Mouse (Mus musculus): Measurements from ENCODE around the gene Gm20388. TPM values are rescaled to one million over a fixed set of nuclear protein-coding genes. Genes with fewer than 3 reads are reported as not detected.
A peak's percentile ranks its signal among the peaks of the same experiment; 100 is the strongest.

Gene Gm20388
- polyA plus RNA-seq, 1 experiment from 2014 or later = not detected

GRCm38 (mm10) chr8:123131041-123131440 lies 3220.4 kb downstream of the Gm20388 start:
- TF ChIP-seq CTCF (IDR thresholded peaks at IDR 0.05; ENCODE audit: low read depth) (no peak), EP300 (optimal IDR thresholded peaks at IDR 0.05) (no peak)
- H3K9ac ChIP-seq (ENCODE audit: low read length) = no peak overlapping the region
- H3K36me3 ChIP-seq (ENCODE audit: control insufficient read depth, insufficient read depth, low read length) = no peaks in the 10 kb centered on the region
- H3K9me3 ChIP-seq (ENCODE audit: control insufficient read depth, low read length) = no peaks in the 10 kb centered on the region
- no peak overlapping the region for H3K27ac ChIP-seq (replicated peaks)
- no peak for ATAC-seq (ENCODE audit: low FRiP score, low TSS enrichment)
- 58% methylated on average over 9 of the region's 9 CpGs for WGBS
- no peak overlapping the region for H3K4me3 ChIP-seq (ENCODE audit: low read depth, low read length)
- H3K4me2 ChIP-seq (replicated peaks; ENCODE audit: low read depth) = no peak overlapping the region
- no peaks in the 10 kb centered on the region; the same call in none of the 2 replicates for H3K4me1 ChIP-seq (replicated peaks; ENCODE audit: control insufficient read depth, insufficient read depth)
- no peaks in the 10 kb centered on the region for H3K27me3 ChIP-seq (ENCODE audit: control insufficient read depth, insufficient read depth, low read length)
- DNase-seq (ENCODE audit: low spot score) = no peak

GRCm38 (mm10) chr8:123132953-123133352 lies 3222.3 kb downstream of the Gm20388 start:
- TF ChIP-seq EP300 (optimal IDR thresholded peaks at IDR 0.05) (no peak), CTCF (IDR thresholded peaks at IDR 0.05; ENCODE audit: low read depth) (peak; percentile 42)
- WGBS = 88% methylated on average over 2 of the region's 2 CpGs

GRCm38 (mm10) chr8:123134149-123134713 lies 3223.6 kb downstream of the Gm20388 start:
- Histone ChIP-seq H3K9ac (ENCODE audit: low read length) (no peak overlapping the region), H3K4me3 (ENCODE audit: low read depth, low read length) (no peak overlapping the region), H3K9me3 (ENCODE audit: control insufficient read depth, low read length) (no peaks in the 10 kb centered on the region), H3K4me1 (replicated peaks; ENCODE audit: control insufficient read depth, insufficient read depth) (peaks cover 4% of the 10 kb centered on the region; the same call in 1 of the 2 replicates), H3K27me3 (ENCODE audit: control insufficient read depth, insufficient read depth, low read length) (no peaks in the 10 kb centered on the region), H3K27ac (replicated peaks) (no peak overlapping the region), H3K36me3 (ENCODE audit: control insufficient read depth, insufficient read depth, low read length) (no peaks in the 10 kb centered on the region), H3K4me2 (replicated peaks; ENCODE audit: low read depth) (no peak overlapping the region)
- DNase-seq (ENCODE audit: low spot score) = no peak
- TF ChIP-seq CTCF (IDR thresholded peaks at IDR 0.05; ENCODE audit: low read depth) (no peak), EP300 (optimal IDR thresholded peaks at IDR 0.05) (no peak)
- 88% methylated on average over 11 of the region's 11 CpGs for WGBS
- ATAC-seq (ENCODE audit: low FRiP score, low TSS enrichment) = no peak

More at GRCm38 (mm10) chr8:123132953-123133352, 3222.3 kb downstream of the Gm20388 start:
- Histone ChIP-seq H3K27me3 (ENCODE audit: control insufficient read depth, insufficient read depth, low read length) (no peaks in the 10 kb centered on the region), H3K9ac (ENCODE audit: low read length) (no peak overlapping the region), H3K4me2 (replicated peaks; ENCODE audit: low read depth) (no peak overlapping the region), H3K36me3 (ENCODE audit: control insufficient read depth, insufficient read depth, low read length) (no peaks in the 10 kb centered on the region), H3K9me3 (ENCODE audit: control insufficient read depth, low read length) (no peaks in the 10 kb centered on the region), H3K4me3 (ENCODE audit: low read depth, low read length) (no peak overlapping the region), H3K4me1 (replicated peaks; ENCODE audit: control insufficient read depth, insufficient read depth) (peaks cover 1% of the 10 kb centered on the region; the same call in 1 of the 2 replicates), H3K27ac (replicated peaks) (no peak overlapping the region)
- ATAC-seq (ENCODE audit: low FRiP score, low TSS enrichment) = no peak
- DNase-seq (ENCODE audit: low spot score) = no peak

- Histone ChIP-seq H3K4me2 (replicated peaks; ENCODE audit: low read depth) (no peak overlapping the region), H3K27ac (replicated peaks) (peak overlapping the region; percentile 49; the same call in 1 of the 2 replicates), H3K9me3 (ENCODE audit: control insufficient read depth, low read length) (no peaks in the 10 kb centered on the region), H3K4me3 (ENCODE audit: low read depth, low read length) (no peak overlapping the region), H3K4me1 (replicated peaks; ENCODE audit: control insufficient read depth, insufficient read depth) (peaks cover 4% of the 10 kb centered on the region; the same call in 1 of the 2 replicates), H3K36me3 (ENCODE audit: control insufficient read depth, insufficient read depth, low read length) (no peaks in the 10 kb centered on the region), H3K9ac (ENCODE audit: low read length) (0 out of 2 replicates have a peak overlapping the region, but pooled peaks have one; percentile 4), H3K27me3 (ENCODE audit: control insufficient read depth, insufficient read depth, low read length) (no peaks in the 10 kb centered on the region)
- no peak for DNase-seq (ENCODE audit: low spot score)
- 24% methylated on average over 7 of the region's 7 CpGs for WGBS
- no peak for ATAC-seq (ENCODE audit: low FRiP score, low TSS enrichment)
- no peak for TF ChIP-seq EP300 (optimal IDR thresholded peaks at IDR 0.05)
- no peak for TF ChIP-seq CTCF (IDR thresholded peaks at IDR 0.05; ENCODE audit: low read depth)
Observed at GRCm38 (mm10) chr8:123135406-123135805, 3224.8 kb downstream of the Gm20388 start.

GRCm38 (mm10) chr8:123135806-123136205 lies 3225.2 kb downstream of the Gm20388 start:
- DNase-seq (ENCODE audit: low spot score) (no peak), ATAC-seq (ENCODE audit: low FRiP score, low TSS enrichment) (no peak)
- H3K36me3 ChIP-seq (ENCODE audit: control insufficient read depth, insufficient read depth, low read length) = no peaks in the 10 kb centered on the region
- TF ChIP-seq EP300 (optimal IDR thresholded peaks at IDR 0.05) (no peak), CTCF (IDR thresholded peaks at IDR 0.05; ENCODE audit: low read depth) (no peak)
- 0 out of 2 replicates have a peak overlapping the region, but pooled peaks have one; percentile 4 for H3K9ac ChIP-seq (ENCODE audit: low read length)
- H3K4me3 ChIP-seq (ENCODE audit: low read depth, low read length) = no peak overlapping the region
- no peak overlapping the region for H3K4me2 ChIP-seq (replicated peaks; ENCODE audit: low read depth)
- WGBS = 49% methylated on average over 9 of the region's 9 CpGs
- H3K4me1 ChIP-seq (replicated peaks; ENCODE audit: control insufficient read depth, insufficient read depth) = peaks cover 4% of the 10 kb centered on the region; the same call in 1 of the 2 replicates
- H3K27me3 ChIP-seq (ENCODE audit: control insufficient read depth, insufficient read depth, low read length) = no peaks in the 10 kb centered on the region
- H3K9me3 ChIP-seq (ENCODE audit: control insufficient read depth, low read length) = no peaks in the 10 kb centered on the region
- H3K27ac ChIP-seq (replicated peaks) = peak overlapping the region; percentile 49; the same call in 1 of the 2 replicates

- 78% methylated on average over 9 of the region's 9 CpGs for WGBS
- H3K4me2 ChIP-seq (replicated peaks; ENCODE audit: low read depth) = no peak overlapping the region
- H3K27me3 ChIP-seq (ENCODE audit: control insufficient read depth, insufficient read depth, low read length) = no peaks in the 10 kb centered on the region
- TF ChIP-seq CTCF (IDR thresholded peaks at IDR 0.05; ENCODE audit: low read depth) (no peak), EP300 (optimal IDR thresholded peaks at IDR 0.05) (no peak)
- DNase-seq (ENCODE audit: low spot score) = no peak
- no peak overlapping the region for H3K9ac ChIP-seq (ENCODE audit: low read length)
- H3K4me1 ChIP-seq (replicated peaks; ENCODE audit: control insufficient read depth, insufficient read depth) = peaks cover 4% of the 10 kb centered on the region; the same call in 1 of the 2 replicates
- no peak for ATAC-seq (ENCODE audit: low FRiP score, low TSS enrichment)
- no peaks in the 10 kb centered on the region for H3K9me3 ChIP-seq (ENCODE audit: control insufficient read depth, low read length)
- H3K36me3 ChIP-seq (ENCODE audit: control insufficient read depth, insufficient read depth, low read length) = no peaks in the 10 kb centered on the region
- H3K4me3 ChIP-seq (ENCODE audit: low read depth, low read length) = no peak overlapping the region
- 0 out of 2 replicates have a peak overlapping the region, but pooled peaks have one; percentile 31 for H3K27ac ChIP-seq (replicated peaks)
Observed at GRCm38 (mm10) chr8:123136287-123136686, 3225.6 kb downstream of the Gm20388 start.
